Mouse (Mus musculus) v-Abl transformed pro-B cells (cell line): ENCODE data around the gene Phc1.

Experiments
- in situ Hi-C, 2 experiments: fragments of 400-800 bp; cut with MboI; formaldehyde crosslinking; loops; one replicate each; pipeline ENCODE4 v1.15.1; 2025; ENCODE audit not compliant: unreplicated experiment in 2 of 2

Gene Phc1

GRCm38 (mm10) chr6:122339648-122340341 is 566 bp downstream of the Phc1 start:
- in situ Hi-C loops: no loop called here

GRCm38 (mm10) chr6:122339047-122339647 is 1.2 kb downstream of the Phc1 start:
- in situ Hi-C loops: no loop called here

- in situ Hi-C loops: no loop called here
Measured at GRCm38 (mm10) chr6:122337546-122337945, 2.8 kb downstream of the Phc1 start.

GRCm38 (mm10) chr6:122334786-122335340 is 5.5 kb downstream of the Phc1 start:
- in situ Hi-C loops: no loop called here

- in situ Hi-C loops: no loop called here
Measured at GRCm38 (mm10) chr6:122333081-122333612, 7.2 kb downstream of the Phc1 start.

GRCm38 (mm10) chr6:122325361-122325975 is 14.9 kb downstream of the Phc1 start:
- in situ Hi-C loops: no loop called here

GRCm38 (mm10) chr6:122318726-122319125 is 21.6 kb downstream of the Phc1 start:
- in situ Hi-C loops: no loop called here

GRCm38 (mm10) chr6:122310187-122310820 is 30.1 kb downstream of the Phc1 start:
- in situ Hi-C loops: no loop called here

GRCm38 (mm10) chr6:122309446-122309960 is 30.9 kb downstream of the Phc1 start:
- in situ Hi-C loops: loop anchor here (5.0 to 10.0 kb wide), 8 partner anchors 52 to 1125 kb away; partner anchors contain the start of gene Pex26 (in 1 of the 2)

GRCm38 (mm10) chr6:122308505-122309393 is 31.6 kb downstream of the Phc1 start, which contains the start of gene M6pr:
M6pr (plus strand) TSS chr6:122308720.
- in situ Hi-C loops: loop anchor here (5.0 to 10.0 kb wide), 8 partner anchors 51 to 1124 kb away; partner anchors contain the start of gene Pex26 (in 1 of the 2)

- in situ Hi-C loops: loop anchor here (5.0 to 10.0 kb wide), 8 partner anchors 51 to 1123 kb away; partner anchors contain the start of gene Pex26 (in 1 of the 2)
Measured at GRCm38 (mm10) chr6:122308136-122308504, 32.2 kb downstream of the Phc1 start.

- in situ Hi-C loops: loop anchor here (5.0 to 10.0 kb wide), 8 partner anchors 49 to 1122 kb away; partner anchors contain the start of gene Pex26 (in 1 of the 2)
Measured at GRCm38 (mm10) chr6:122306707-122307106, 33.7 kb downstream of the Phc1 start.

- in situ Hi-C loops: loop anchor here (5.0 to 10.0 kb wide), 8 partner anchors 48 to 1120 kb away; partner anchors contain the start of gene Pex26 (in 1 of the 2)
Measured at GRCm38 (mm10) chr6:122304790-122305555, 35.4 kb downstream of the Phc1 start.

GRCm38 (mm10) chr6:122304355-122304754 is 36.0 kb downstream of the Phc1 start:
- in situ Hi-C loops: loop anchor here (5.0 to 10.0 kb wide), 6 partner anchors 260 to 1120 kb away; partner anchors contain the start of gene Pex26 (in 1 of the 2)

GRCm38 (mm10) chr6:122303526-122303925 is 36.8 kb downstream of the Phc1 start:
- in situ Hi-C loops: loop anchor here (5.0 to 10.0 kb wide), 6 partner anchors 261 to 1119 kb away; partner anchors contain the start of gene Pex26 (in 1 of the 2)

- in situ Hi-C loops: loop anchor here (5.0 to 10.0 kb wide), 6 partner anchors 262 to 1118 kb away; partner anchors contain the start of gene Pex26 (in 1 of the 2)
Measured at GRCm38 (mm10) chr6:122302661-122303060, 37.7 kb downstream of the Phc1 start.

GRCm38 (mm10) chr6:122302121-122302520 is 38.2 kb downstream of the Phc1 start:
- in situ Hi-C loops: loop anchor here (5.0 to 10.0 kb wide), 6 partner anchors 263 to 1117 kb away; partner anchors contain the start of gene Pex26 (in 1 of the 2)
